Mouse (Mus musculus) layer of hippocampus, postnatal 10 days (tissue): ENCODE measurements at regions not wholly inside any gene's neighbourhood (a gene's known extent, or its start where the extent isn't known, plus 50 kb on each side); places are given as distances from the start of the nearest gene placed in this dataset.

Experiments
- DNase-seq, 2 experiments: peaks; one replicate each; pipeline ENCODE4 v3.0.0; 2021; ENCODE audit warnings: low spot score in 2 of 2

GRCm38 (mm10) chr1:91734731-91735130 lies 66.5 kb upstream of the Twist2 start:
- DNase-seq = no peak

- DNase-seq = no peak
Observed at GRCm38 (mm10) chr1:91735436-91735835, 65.8 kb upstream of the Twist2 start.

- no peak for DNase-seq
Observed at GRCm38 (mm10) chr1:91740661-91741060, 60.6 kb upstream of the Twist2 start.

DNA sequence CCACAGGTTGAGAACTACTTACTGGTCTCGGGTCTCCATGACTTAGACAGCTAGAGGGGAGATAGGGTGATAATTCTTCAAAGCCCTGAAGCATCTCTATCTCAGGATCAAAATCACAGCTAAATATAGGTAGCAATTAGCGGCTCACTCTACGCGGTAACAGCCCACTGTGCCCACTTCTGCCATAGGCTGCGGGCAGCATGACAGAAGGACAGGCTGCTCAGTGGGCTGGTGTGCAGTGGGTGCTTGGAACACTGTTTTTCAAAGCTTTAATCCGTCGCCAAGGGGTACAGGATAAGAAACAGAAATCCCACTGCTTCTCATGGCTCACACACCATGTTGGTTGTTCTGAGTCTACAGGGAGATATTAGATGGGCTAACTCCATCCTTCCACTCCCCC lies 59.2 kb upstream of the Twist2 start:
- no peak for DNase-seq

- DNase-seq = no peak
Observed at GRCm38 (mm10) chr1:91742914-91743313, 58.3 kb upstream of the Twist2 start.

GRCm38 (mm10) chr1:91744076-91744475 lies 57.2 kb upstream of the Twist2 start:
- no peak for DNase-seq

DNA sequence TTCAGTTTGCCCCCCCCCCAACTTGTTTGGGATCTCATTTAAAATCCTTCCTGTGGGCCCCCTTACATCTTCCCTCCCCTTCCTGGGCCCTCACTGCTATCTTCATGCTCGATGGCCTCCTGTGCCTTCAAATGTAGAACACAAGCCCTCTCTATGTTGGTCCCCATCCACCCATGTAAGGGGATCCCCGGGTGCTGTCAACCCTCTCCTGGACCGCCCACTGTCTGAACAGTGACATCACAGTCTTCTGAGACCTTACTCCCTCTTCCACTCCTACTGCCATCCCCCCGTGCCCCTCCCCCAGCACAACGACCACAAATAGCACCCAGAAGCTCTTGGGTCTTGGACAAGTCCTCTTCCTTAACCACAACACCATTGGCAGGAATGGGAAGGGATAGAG lies 56.6 kb upstream of the Twist2 start:
- DNase-seq = no peak

DNA sequence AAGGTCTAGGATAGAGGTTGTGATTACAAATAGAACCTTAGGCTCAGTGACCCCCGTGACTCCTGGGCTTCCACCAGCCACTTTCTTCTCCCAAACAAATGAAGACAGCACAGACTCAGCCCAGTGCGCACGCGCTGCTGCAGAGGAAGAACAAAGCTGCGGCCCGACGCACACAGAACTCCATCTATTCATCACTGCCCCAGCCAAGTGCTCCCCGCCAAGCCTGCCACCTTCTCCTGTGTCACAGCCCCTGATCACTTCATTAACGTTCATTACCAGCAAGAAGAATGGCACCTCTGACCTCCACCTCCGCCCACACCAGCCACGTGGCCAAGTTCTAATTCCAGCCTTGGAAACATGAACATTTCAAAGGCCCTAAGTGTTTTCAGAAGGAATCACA lies 53.7 kb upstream of the Twist2 start:
- no peak for DNase-seq
